Mouse (Mus musculus) mature B cell (primary cell): ENCODE data around the gene Bphl.
"Not testable (repeated sequence)": the region's sequence is repeated elsewhere in the genome, so short reads cannot be mapped to it uniquely, and the experiment has no call there.

ENCODE experiments used
- in situ Hi-C: fragments of 300-500 bp; cut with MboI; formaldehyde crosslinking; loops from 2 replicates; pipeline ENCODE4 v1.14.3; 2019

The Bphl gene

GRCm38 (mm10) chr13:34087052-34087812 lies 49.8 kb downstream of the Bphl start:
- in situ Hi-C loops: no loop called here

- in situ Hi-C loops: not testable (repeated sequence)
Observed at GRCm38 (mm10) chr13:34088201-34088649, 50.8 kb downstream of the Bphl start.

- in situ Hi-C loops: no loop called here
Observed at GRCm38 (mm10) chr13:34088871-34089288, 51.5 kb downstream of the Bphl start.

- in situ Hi-C loops: no loop called here
Observed at GRCm38 (mm10) chr13:34089358-34089757, 52.0 kb downstream of the Bphl start.

DNA sequence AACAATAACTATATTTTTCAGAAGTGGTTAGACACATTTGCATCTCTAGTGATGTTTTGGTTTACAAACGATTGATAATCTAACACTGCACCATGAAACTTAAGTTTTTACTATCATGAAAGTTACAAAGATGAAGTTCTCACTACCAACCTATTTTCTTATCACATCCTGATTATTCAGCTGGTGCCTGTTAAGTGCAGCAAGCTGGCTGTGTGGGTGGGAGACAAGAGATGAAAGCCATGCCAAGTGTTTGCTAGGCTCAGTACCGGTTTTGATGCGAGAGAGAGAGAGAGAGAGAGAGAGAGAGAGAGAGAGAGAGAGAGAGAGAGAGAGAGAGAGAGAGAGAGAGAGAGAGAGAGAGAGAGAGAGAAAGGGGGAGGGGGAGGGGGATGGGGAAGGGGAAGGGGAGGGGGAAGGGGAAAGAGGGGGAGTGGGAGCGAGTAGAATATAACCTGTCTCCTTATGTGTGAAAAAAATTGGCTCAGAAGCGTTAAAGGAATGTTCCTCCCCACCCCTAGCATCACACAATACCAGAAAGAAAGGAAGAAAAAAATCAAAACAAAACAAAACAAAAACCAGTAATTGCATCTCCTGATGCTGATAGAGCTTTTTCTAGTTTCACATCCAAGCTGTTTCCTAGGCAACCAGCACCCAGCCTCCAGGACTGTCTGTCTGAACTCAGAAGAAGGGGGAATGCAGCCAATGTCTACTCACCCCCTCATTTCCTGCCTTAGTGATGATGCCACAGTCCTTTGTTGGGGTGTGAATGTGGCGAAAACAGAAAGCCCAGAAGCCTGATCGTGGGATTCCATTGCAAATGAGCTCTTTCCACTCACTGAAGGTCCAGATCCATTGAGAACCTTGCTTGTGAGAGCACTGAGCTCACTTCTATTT lies 58.4 kb downstream of the Bphl start:
- in situ Hi-C loops: no loop called here

- in situ Hi-C loops: no loop called here
Observed at GRCm38 (mm10) chr13:34096455-34096854, 59.1 kb downstream of the Bphl start.

DNA sequence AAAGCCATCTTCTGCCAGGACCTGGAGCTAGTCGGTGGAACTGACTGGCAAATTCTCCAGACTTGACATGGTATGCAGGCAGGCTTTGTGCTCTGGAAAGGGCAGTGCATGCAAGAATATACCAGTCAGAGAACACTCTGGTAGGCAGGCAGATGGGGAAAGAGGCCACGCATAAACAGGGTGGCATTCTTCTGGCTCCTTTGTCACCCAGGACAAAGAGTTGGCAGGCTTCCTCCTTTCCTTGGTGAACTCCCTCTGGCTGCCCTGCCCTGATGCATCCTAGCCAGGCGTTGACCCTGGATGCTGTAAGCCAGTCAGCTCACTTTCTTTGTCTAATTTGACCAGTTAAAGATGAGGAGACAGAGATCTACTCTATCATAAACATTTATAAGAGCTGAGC lies 59.7 kb downstream of the Bphl start:
- in situ Hi-C loops: no loop called here

DNA sequence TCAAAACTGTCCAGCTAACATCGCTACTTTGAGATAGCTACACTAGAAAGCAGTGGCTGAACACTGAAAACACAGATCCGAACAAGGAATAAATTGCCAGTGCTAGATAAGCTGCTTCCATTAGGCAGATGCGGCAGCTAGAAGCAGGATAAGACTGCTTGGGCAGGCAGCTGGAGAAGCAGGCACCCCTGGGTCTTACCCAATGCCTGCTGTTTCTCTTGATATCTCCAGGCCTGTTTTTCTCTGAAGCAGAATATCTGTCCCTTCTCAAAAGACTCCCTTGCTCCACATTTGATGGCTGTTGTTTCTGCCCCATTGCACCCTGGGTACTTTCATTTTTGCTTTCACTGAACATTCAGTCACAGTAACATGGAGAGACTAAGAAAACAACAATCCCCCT lies 63.3 kb downstream of the Bphl start:
- in situ Hi-C loops: no loop called here

DNA sequence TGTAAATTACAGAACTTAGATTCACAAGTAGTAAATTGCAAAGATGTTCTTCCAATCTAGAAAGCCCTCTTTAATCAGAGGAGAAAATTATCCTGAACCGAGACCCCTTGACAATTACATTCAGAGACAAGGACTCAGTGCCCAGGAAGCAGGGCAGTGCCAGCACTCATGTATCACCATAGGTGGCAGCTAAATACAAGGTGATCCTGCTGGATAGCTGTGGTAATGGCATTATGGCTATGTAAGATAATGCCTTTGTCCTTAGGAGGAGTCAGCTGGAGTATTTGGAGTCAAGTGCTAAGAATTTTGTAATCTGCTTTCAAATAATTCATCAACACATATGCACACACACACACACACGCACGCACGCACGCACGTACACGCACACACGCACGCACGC lies 63.9 kb downstream of the Bphl start:
- in situ Hi-C loops: no loop called here

- in situ Hi-C loops: no loop called here
Observed at GRCm38 (mm10) chr13:34101908-34102307, 64.5 kb downstream of the Bphl start.

DNA sequence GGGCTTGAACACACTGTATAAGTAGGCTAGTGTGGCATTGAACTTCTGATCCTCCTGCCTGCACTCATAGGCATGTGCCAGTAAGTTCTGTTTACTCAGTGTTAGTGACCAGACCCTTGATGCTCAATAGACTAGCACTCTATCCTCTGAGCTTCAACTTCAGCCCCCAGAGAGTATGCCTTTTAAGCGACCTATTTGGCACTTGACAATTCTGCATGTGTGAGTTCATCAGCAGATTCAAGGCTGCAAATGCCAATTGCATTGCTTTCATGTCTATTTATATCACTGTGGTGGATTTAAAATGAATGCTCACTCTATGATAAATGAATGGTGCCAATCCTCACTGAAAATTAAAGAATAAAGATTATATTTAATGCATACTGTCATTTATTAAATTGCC lies 68.0 kb downstream of the Bphl start:
- in situ Hi-C loops: no loop called here

DNA sequence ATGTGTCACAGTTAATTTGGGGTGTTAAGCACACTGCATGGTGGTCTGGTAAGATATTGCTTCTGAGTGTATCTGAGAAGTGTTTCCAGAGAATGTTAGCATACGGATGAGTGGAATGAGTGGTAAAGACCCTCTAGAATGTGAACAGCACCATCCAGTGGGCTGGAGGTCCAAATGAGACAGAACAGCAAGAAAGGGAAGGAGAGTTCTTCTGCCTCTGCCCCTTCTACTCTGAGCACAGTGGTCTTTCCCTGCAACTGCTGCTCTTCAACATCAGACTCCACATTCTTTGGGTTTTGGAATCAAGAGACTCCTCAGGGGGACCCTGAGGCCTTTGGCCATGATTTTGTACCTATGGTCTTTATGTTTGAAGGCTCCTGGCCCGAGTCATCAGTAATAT lies 68.9 kb downstream of the Bphl start:
- in situ Hi-C loops: no loop called here

GRCm38 (mm10) chr13:34106999-34107398 lies 69.6 kb downstream of the Bphl start:
- in situ Hi-C loops: no loop called here

- in situ Hi-C loops: no loop called here
Observed at GRCm38 (mm10) chr13:34109035-34109676, 71.8 kb downstream of the Bphl start.

DNA sequence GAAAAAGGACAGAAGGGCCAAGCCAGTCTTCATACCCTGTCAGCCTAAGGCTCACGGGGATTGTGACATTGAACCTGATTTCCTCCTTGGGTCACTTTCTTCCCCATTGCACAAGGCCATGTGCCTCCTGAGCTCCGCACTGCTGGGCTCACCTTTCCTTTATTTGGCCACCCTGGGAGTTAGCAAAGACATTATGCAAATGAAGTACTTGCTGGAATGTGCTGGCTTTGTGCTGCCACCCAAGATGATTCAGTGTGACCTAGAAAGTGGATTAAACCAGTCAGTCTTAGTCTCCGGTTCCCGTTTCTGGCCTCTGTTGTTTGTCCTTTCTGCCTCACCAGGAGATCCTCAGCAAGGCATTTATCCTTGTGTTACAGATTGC lies 72.3 kb downstream of the Bphl start:
- in situ Hi-C loops: no loop called here

DNA sequence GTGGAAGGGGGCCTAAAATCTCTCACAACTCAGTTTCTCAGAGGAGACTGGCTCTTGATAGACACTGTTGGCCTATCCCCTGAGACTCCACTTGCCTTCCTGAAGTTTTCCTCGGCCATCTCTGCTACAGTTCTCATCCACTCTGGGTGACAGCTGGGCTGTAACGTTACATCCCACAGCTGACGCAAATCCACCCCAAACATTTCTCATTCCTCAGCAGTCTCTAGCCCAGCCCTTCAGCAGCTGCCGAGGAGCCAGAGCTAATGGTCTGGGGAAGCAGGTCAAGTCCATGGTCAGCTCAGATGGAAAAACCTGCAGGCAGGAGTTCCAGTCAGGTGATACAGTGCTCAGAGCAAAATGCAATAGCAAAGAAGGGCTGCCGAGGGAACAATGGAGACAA lies 73.6 kb downstream of the Bphl start:
- in situ Hi-C loops: no loop called here

DNA sequence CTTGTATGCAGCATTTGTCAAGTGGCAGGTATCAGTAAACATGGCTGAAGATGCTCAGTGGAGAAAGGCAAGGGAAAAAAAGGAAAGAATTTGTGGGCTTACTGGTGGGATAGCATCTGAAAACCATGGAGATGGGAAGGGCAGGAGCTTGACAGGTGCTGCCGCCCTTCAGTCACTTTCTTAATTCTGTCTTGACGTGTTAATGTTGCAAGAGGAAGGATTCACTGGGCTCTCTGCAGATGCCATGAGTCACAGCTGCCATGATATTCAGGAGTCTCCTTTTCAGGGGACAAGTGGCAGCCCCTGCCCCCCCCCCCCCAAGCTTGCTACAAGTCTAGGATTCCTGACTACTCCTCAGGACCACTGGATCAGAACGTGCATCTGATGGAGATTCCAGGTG lies 74.5 kb downstream of the Bphl start:
- in situ Hi-C loops: no loop called here

DNA sequence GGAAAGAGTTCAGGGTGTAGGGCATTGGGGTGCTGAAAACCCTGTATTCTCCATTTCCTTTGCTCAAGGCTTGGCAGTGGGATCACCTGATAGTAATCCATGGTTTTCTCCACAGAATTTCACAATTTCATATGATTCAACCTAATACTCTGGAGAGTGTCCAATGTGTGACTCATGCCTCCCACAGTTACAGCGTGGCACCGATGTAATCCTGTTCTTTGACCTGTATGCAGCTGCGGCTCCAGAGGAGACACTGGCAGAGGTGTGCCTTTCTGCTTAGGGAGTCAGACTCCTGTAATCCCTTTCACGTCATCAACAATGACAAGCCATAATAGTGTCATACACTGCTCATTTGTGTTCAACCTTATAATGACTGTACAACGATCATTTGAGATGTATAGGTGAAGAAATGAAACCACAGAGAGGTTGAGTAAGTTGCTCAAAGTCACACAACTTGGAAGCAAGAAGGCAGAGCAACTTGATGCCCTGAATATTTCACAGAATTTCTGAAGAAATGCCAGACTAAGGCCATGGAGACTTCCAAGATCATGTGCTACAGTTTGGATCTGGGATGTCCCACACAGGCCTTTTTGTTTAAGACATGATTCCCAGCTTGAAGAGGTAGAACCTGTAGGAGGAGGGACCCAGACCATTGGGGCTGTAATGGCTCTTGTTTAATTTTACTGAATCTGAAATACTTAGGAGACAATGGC lies 75.1 kb downstream of the Bphl start:
- in situ Hi-C loops: no loop called here

DNA sequence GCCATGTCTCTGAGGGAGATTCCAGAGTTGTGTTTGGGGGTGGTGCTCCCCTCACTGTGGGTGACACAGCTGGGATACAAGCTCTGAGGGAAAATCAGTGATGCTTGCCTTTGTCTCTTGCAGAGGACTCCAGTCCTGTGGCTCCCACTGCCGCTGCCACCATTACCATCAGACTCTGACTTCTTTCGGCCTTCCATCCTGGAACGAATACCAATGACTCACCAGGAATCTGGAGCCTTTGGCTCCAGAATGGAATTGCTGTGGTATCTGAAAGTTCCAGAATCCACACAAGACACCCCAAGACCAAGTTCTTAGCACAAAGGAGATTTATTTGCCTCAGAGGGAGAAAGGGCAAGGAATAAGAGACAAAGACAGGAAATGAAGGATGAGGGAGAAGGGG lies 75.7 kb downstream of the Bphl start:
- in situ Hi-C loops: no loop called here

DNA sequence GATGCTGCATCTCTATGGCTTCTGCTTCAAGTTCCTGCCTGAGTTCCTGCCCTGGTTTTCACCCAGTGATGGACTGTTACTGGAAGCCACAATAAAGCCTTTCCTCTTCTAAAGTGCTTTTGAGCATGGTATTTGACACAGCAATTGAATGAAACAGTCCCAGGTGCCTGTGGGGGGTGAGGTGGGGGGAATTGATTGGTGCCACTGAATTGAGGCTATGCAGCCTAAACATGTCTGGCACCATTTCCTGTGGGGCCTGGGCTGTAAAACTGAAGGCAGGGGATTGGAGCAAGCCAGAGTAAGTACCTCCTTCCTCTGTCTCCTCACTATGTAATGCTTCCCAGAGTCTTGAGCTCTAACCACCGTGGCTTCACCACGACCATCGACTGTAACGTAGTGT lies 77.3 kb downstream of the Bphl start:
- in situ Hi-C loops: no loop called here

DNA sequence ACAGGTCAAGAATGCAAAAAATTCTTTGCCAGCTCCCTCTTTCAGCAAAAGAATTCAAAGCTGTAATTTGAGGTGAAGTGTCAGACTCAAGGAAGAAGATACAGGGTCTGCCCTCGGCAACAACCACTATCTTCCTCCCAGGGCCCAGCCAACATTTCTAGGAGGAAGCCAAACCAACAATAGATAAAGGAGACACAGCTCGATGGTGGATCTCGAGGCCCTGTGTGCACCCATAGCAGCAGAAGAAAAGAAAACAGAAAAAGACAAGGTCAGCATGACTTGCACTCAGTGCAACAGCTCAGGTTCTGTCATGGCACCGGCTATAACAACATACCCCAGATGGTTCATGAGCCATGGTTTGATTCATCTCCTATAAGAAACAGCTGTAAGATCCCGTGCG lies 79.1 kb downstream of the Bphl start:
- in situ Hi-C loops: no loop called here

GRCm38 (mm10) chr13:34118816-34119215 lies 81.4 kb downstream of the Bphl start:
- in situ Hi-C loops: no loop called here
